Mouse (Mus musculus) liver, postnatal 0 days (tissue): ENCODE measurements around the gene Tbc1d2b. TPM values are rescaled to one million over a fixed set of nuclear protein-coding genes. Genes with fewer than 3 reads are reported as not detected.
A peak's percentile ranks its signal among the peaks of the same experiment; 100 is the strongest.

Experiments used
- ATAC-seq: fragments of 200-750 bp; cut with Nextera tagmentation; 2 replicates; pipeline ENCODE4 v1.8.0; 2017; ENCODE audit warnings: mild to moderate bottlenecking, moderate library complexity
- DNase-seq: peaks from one replicate; pipeline ENCODE4 v3.0.0-alpha.2; 2016
- H3K27ac ChIP-seq: fragments of 300-500 bp; sonication (generic); 2 replicates; pipeline ENCODE4 v1.5.1; 2014; ENCODE audit warnings: antibody characterized with exemption, moderate library complexity, mild to moderate bottlenecking, low read depth
- H3K27me3 ChIP-seq: fragments of 300-500 bp; sonication (generic); 2 replicates; pipeline ENCODE4 v1.6.1; 2014; ENCODE audit warnings: low read length, control low read depth, mixed read lengths; ENCODE audit not compliant: insufficient read depth
- H3K36me3 ChIP-seq: fragments of 300-500 bp; sonication (generic); replicated peaks from 2 replicates; pipeline ENCODE4 v1.6.1; 2014; ENCODE audit warnings: mild to moderate bottlenecking, control low read depth, low read length, moderate library complexity, mixed read lengths; ENCODE audit not compliant: insufficient read depth
- H3K4me1 ChIP-seq: fragments of 300-500 bp; sonication (generic); 2 replicates; pipeline ENCODE4 v1.6.1; 2014; ENCODE audit warnings: antibody characterized with exemption, mild to moderate bottlenecking, control low read depth; ENCODE audit not compliant: insufficient read depth
- H3K4me2 ChIP-seq: fragments of 300-500 bp; sonication (generic); 2 replicates; pipeline ENCODE4 v1.6.1; 2014; ENCODE audit warnings: low read depth, mild to moderate bottlenecking, low read length, moderate library complexity, mixed read lengths
- H3K4me3 ChIP-seq: fragments of 300-500 bp; sonication (generic); 2 replicates; pipeline ENCODE4 v1.5.1; 2014; ENCODE audit warnings: low read depth, low read length
- H3K9ac ChIP-seq: fragments of 300-500 bp; sonication (generic); replicated peaks from 2 replicates; pipeline ENCODE4 v1.6.1; 2014; ENCODE audit warnings: mild to moderate bottlenecking, moderate library complexity
- H3K9me3 ChIP-seq: fragments of 300-500 bp; sonication (generic); 2 replicates; pipeline ENCODE4 v1.6.1; 2016; ENCODE audit warnings: mild to moderate bottlenecking, control low read depth, low read length, mixed read lengths
- CTCF ChIP-seq: sonication (generic); IDR thresholded peaks from 2 replicates; pipeline ENCODE4 v1.5.1; 2016; ENCODE audit warnings: antibody characterized with exemption, low read depth
- EP300 ChIP-seq: IDR thresholded peaks from 2 replicates; pipeline ENCODE4 v1.6.1; 2016; ENCODE audit warnings: antibody characterized with exemption, low read depth, mild to moderate bottlenecking
- WGBS: fragments of 180-500 bp; shearing (Covaris S2); extraction: QIAGEN DNeasy Blood & Tissue Kit; methylation state at CpG from one replicate; pipeline ENCODE4 v1.1.7; 2014; ENCODE audit not compliant: insufficient replicate concordance; 5-methylcytosine and 5-hydroxymethylcytosine counted together
- polyA plus RNA-seq: library from polyadenylated mRNA; unstranded; fragments of >200 nt; fragmentation: Nextera tagmentation; extraction: Ambion mirVana; gene quantifications from 2 replicates; pipeline ENCODE4 v1.2.1, GENCODE M21; 2015

Gene Tbc1d2b
- polyA plus RNA-seq, 1 experiment from 2014 or later, result 6.2 TPM

DNA sequence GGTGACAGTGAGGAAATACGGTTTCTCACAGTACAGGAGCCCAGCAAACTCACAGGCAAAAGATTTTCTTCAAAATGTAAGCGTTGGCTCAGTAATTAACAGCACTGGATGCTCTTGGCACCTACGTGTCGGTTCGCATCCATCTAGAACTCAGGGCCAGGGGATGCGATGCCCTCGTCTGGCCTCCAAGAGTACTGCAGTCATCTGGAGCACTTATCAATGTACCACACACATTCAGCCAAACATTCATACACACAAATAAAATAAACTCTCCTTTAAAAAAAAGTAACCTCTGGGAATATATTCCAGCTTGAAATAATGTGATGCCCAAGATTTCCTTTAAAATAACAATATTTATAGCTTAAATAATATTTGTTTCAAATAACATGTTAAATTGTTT lies 29.0 kb downstream of the Tbc1d2b start:
- DNase-seq (peak; percentile 81), ATAC-seq (peak; percentile 26; the same call in 1 of the 2 replicates)
- 67% methylated on average over 7 of the region's 7 CpGs for WGBS
- no peak overlapping the region for H3K9ac ChIP-seq
- H3K9me3 ChIP-seq, result no peaks in the 10 kb centered on the region
- TF ChIP-seq EP300, result peak; percentile 56
- TF ChIP-seq CTCF, result peak; percentile 90
- no peak overlapping the region for H3K4me3 ChIP-seq
- H3K4me1 ChIP-seq, result peaks cover 55% of the 10 kb centered on the region
- peak overlapping the region; percentile 5; the same call in 1 of the 2 replicates for H3K27ac ChIP-seq
- H3K36me3 ChIP-seq, result peaks cover 47% of the 10 kb centered on the region
- no peak overlapping the region for H3K4me2 ChIP-seq
- no peaks in the 10 kb centered on the region for H3K27me3 ChIP-seq

DNA sequence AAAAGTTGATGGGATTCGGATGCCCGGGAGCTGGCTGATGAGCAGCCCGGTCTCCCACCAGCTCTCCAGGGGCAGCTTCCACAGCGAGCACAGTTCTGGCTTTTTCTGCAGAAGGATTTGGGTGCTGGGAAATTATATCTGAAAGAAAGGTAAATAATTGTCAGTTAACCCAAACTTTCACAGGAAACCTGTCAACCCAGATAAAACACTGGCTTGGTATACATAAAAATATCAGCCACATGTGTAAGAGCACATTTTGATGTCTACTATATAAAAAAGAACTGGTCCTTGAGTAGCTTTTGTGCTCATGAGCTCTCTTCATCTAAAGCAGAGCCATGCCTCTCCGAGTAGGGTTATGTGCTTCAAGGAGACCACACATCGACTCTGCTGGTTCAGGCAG lies 29.6 kb downstream of the Tbc1d2b start:
- Histone ChIP-seq H3K9me3 (no peaks in the 10 kb centered on the region), H3K4me3 (no peak overlapping the region), H3K4me2 (no peak overlapping the region), H3K27ac (peak overlapping the region; percentile 5; the same call in 1 of the 2 replicates), H3K36me3 (peaks cover 41% of the 10 kb centered on the region), H3K27me3 (no peaks in the 10 kb centered on the region), H3K9ac (no peak overlapping the region), H3K4me1 (peaks cover 60% of the 10 kb centered on the region)
- WGBS, result 67% methylated on average over 6 of the region's 6 CpGs
- TF ChIP-seq EP300 (no peak), CTCF (no peak)
- no peak for ATAC-seq
- no peak for DNase-seq

DNA sequence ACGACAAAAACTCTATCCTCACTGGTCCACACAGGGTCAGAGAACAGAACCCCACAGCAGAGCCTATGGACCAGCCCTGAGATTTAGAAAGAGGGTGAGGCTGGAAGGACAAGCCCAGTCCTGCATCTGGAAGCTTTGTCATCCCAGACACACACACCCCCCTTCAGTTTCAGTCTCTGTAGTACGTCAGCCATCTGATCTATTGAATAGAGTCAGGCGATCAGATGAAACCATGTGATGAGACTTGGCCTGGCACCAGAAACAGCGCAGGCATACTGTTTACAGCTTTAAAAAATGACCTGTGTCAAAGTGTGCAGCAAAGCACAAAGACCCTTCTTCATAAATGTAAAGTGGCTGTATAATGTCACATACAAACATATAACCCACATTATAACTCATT lies 30.0 kb downstream of the Tbc1d2b start:
- 63% methylated on average over 4 of the region's 4 CpGs for WGBS
- no peak overlapping the region for H3K4me3 ChIP-seq
- H3K27me3 ChIP-seq, result no peaks in the 10 kb centered on the region
- TF ChIP-seq EP300 (no peak), CTCF (no peak)
- no peak overlapping the region for H3K9ac ChIP-seq
- ATAC-seq (no peak), DNase-seq (no peak)
- 0 out of 2 replicates have a peak overlapping the region, but pooled peaks have one; percentile 5 for H3K27ac ChIP-seq
- peaks cover 36% of the 10 kb centered on the region for H3K36me3 ChIP-seq
- H3K9me3 ChIP-seq, result no peaks in the 10 kb centered on the region
- no peak overlapping the region for H3K4me2 ChIP-seq
- H3K4me1 ChIP-seq, result peaks cover 61% of the 10 kb centered on the region

- Histone ChIP-seq H3K4me2 (peak overlapping the region; percentile 63), H3K9ac (peak overlapping the region; percentile 55), H3K4me1 (peaks cover 61% of the 10 kb centered on the region), H3K27ac (peak overlapping the region; percentile 96), H3K9me3 (no peaks in the 10 kb centered on the region), H3K27me3 (no peaks in the 10 kb centered on the region), H3K36me3 (peaks cover 47% of the 10 kb centered on the region), H3K4me3 (peak overlapping the region; percentile 19)
- ATAC-seq (peak; percentile 92), DNase-seq (peak; percentile 65)
- WGBS, result 36% methylated on average over 9 of the region's 9 CpGs
- TF ChIP-seq EP300 (peak; percentile 97), CTCF (peak; percentile 51)
Observed at GRCm38 (mm10) chr9:90237232-90238062, 33.2 kb downstream of the Tbc1d2b start.

DNA sequence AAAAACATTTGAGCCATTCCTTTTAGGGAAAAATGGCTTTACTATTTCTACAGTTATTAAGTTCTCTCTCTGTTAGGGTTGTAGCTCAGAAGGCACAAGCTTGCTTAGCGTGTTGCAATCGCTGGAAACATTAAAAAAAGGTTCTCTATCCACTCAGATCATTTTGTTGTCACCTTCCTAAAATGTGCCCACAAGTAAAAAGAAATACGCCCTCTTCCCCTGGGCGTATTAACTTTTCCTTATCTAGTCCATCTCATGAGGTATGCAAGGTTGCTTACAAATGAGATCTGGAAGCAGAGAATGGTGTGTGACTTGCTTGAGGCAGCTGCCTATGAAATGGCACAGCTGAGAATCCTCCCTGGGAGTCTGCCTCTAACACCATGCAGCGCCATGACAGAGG lies 33.8 kb downstream of the Tbc1d2b start:
- WGBS, result 70% methylated on average over 5 of the region's 5 CpGs
- H3K27me3 ChIP-seq, result no peaks in the 10 kb centered on the region
- H3K27ac ChIP-seq, result peak overlapping the region; percentile 96
- ATAC-seq (0 out of 2 replicates have a peak, but pooled peaks have one; percentile 5), DNase-seq (no peak)
- peaks cover 47% of the 10 kb centered on the region for H3K36me3 ChIP-seq
- no peaks in the 10 kb centered on the region for H3K9me3 ChIP-seq
- peak overlapping the region; percentile 63 for H3K4me2 ChIP-seq
- H3K4me1 ChIP-seq, result peaks cover 63% of the 10 kb centered on the region
- no peak overlapping the region; the same call in 1 of the 2 replicates for H3K9ac ChIP-seq
- no peak overlapping the region for H3K4me3 ChIP-seq
- TF ChIP-seq EP300 (peak; percentile 52), CTCF (no peak)

DNA sequence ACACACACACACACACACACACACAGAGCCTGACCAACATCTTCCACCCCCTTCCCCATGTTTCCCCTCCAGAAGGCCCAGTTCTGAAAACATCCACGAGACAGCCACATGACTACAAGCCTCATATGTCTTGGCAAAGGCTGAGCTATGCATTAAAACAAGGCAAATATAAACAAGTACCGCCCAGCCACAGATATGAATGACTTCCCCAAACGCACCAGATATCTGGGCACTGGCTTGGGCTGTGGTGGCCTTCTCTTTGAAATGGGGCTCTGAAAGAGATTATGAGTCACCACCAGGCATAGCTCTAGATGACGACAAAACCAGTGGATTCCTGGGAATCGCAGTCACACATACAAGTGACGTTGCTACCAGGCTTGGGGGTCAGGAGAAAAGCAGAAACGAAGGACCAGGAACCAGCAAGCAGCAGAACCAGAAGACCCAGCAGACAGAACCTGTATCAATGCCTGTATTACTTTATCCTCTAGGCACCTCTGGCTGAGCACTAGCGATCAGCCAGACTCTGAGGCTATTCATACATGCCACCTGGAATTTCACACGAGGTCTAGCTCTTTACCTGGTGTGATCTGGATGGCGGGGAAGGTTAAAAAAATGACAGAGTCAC lies 35.2 kb downstream of the Tbc1d2b start:
- TF ChIP-seq EP300, result no peak
- 50% methylated on average over 10 of the region's 10 CpGs for WGBS
- no peak for DNase-seq
- Histone ChIP-seq H3K27ac (peak overlapping the region; percentile 96), H3K4me2 (no peak overlapping the region), H3K36me3 (peaks cover 44% of the 10 kb centered on the region), H3K4me3 (no peak overlapping the region), H3K9ac (no peak overlapping the region), H3K4me1 (peaks cover 60% of the 10 kb centered on the region), H3K9me3 (no peaks in the 10 kb centered on the region), H3K27me3 (no peaks in the 10 kb centered on the region)
- ATAC-seq, result no peak
